Mouse (Mus musculus): Measurements from ENCODE around the gene Gm6377. TPM values are rescaled to one million over a fixed set of nuclear protein-coding genes. Genes with fewer than 3 reads are reported as not detected.

The Gm6377 gene
- under 1 TPM; 0.10 to 0.14 TPM for polyA plus RNA-seq (2017; shearing (Covaris generic))

GRCm38 (mm10) chrX:109196468-109196867 lies at the start of gene Gm6377:
Gm6377 (plus strand) TSS chrX:109196756.

Other genes starting within 250 kb of the Gm6377 start
- 10 to 100 TPM; 15.4 to 15.7 TPM for gene Hmgn5, start 183.4 kb upstream of the Gm6377 start, polyA plus RNA-seq (2017; shearing (Covaris generic))
- gene Sh3bgrl, start 101.4 kb upstream of the Gm6377 start, polyA plus RNA-seq (2017; shearing (Covaris generic)) = 100 to 1,000 TPM in 1 of 2 experiments, 10 to 100 TPM in 1; 79.3 to 180 TPM